Mouse (Mus musculus): ENCODE measurements around the gene Gbf1. TPM values are rescaled to one million over a fixed set of nuclear protein-coding genes. Genes with fewer than 3 reads are reported as not detected.
A peak's percentile ranks its signal among the peaks of the same experiment; 100 is the strongest.

Gene Gbf1
- total and polyA plus RNA-seq, 2 experiments = 25.7 to 58.1 TPM

- Histone ChIP-seq H3K9ac (ENCODE audit: low read depth, low read length) (no peak overlapping the region), H3K79me2 (ENCODE audit: control insufficient read depth, insufficient read depth, low read length) (no peaks in the 10 kb centered on the region), H3K27me3 (ENCODE audit: control insufficient read depth, insufficient read depth, low read length) (no peaks in the 10 kb centered on the region), H3K4me1 (ENCODE audit: control insufficient read depth, insufficient read depth, low read length) (no peaks in the 10 kb centered on the region), H3K36me3 (ENCODE audit: control insufficient read depth, insufficient read depth, low read length) (no peaks in the 10 kb centered on the region; the same call in 1 of the 2 replicates), H3K27ac (replicated peaks; ENCODE audit: insufficient read depth, low read depth, low read length) (no peak overlapping the region), H3K4me3 (ENCODE audit: insufficient read depth, low read depth, low read length) (no peak overlapping the region)
- DNase-seq (ENCODE audit: extremely low read depth, low read depth, low spot score) = peak; percentile 92
- TF ChIP-seq CTCF (IDR thresholded peaks at IDR 0.05; ENCODE audit: low read depth, low read length) = peak; percentile 30
- TF ChIP-seq POLR2A (IDR thresholded peaks at IDR 0.05; ENCODE audit: extremely low read depth, insufficient read depth, low read length) = no peak
- 25% methylated on average over 12 of the region's 12 CpGs for WGBS
These were observed 138.3 kb downstream of the Gbf1 start for GRCm38 (mm10) chr19:46290535-46291105.

- Histone ChIP-seq H3K27me3 (ENCODE audit: control insufficient read depth, insufficient read depth, low read length) (peaks cover 3% of the 10 kb centered on the region; the same call in 1 of the 2 replicates), H3K36me3 (ENCODE audit: control insufficient read depth, insufficient read depth, low read length) (no peaks in the 10 kb centered on the region), H3K27ac (replicated peaks; ENCODE audit: insufficient read depth, low read depth, low read length) (no peak overlapping the region), H3K9ac (ENCODE audit: low read depth, low read length) (no peak overlapping the region), H3K79me2 (ENCODE audit: control insufficient read depth, insufficient read depth, low read length) (no peaks in the 10 kb centered on the region), H3K4me3 (ENCODE audit: insufficient read depth, low read depth, low read length) (no peak overlapping the region), H3K4me1 (ENCODE audit: control insufficient read depth, insufficient read depth, low read length) (no peaks in the 10 kb centered on the region)
- TF ChIP-seq POLR2A (IDR thresholded peaks at IDR 0.05; ENCODE audit: extremely low read depth, insufficient read depth, low read length) (no peak), CTCF (IDR thresholded peaks at IDR 0.05; ENCODE audit: low read depth, low read length) (no peak)
- WGBS = 70% methylated on average over 4 of the region's 4 CpGs
- DNase-seq (ENCODE audit: extremely low read depth, low read depth, low spot score) = no peak
These were observed 144.6 kb downstream of the Gbf1 start for GRCm38 (mm10) chr19:46296938-46297337.

GRCm38 (mm10) chr19:46300294-46301045, 148.2 kb downstream of the Gbf1 start:
- WGBS = 41% methylated on average over 8 of the region's 8 CpGs
- Histone ChIP-seq H3K9ac (ENCODE audit: low read depth, low read length) (no peak overlapping the region), H3K36me3 (ENCODE audit: control insufficient read depth, insufficient read depth, low read length) (no peaks in the 10 kb centered on the region), H3K27ac (replicated peaks; ENCODE audit: insufficient read depth, low read depth, low read length) (no peak overlapping the region), H3K4me1 (ENCODE audit: control insufficient read depth, insufficient read depth, low read length) (no peaks in the 10 kb centered on the region), H3K79me2 (ENCODE audit: control insufficient read depth, insufficient read depth, low read length) (no peaks in the 10 kb centered on the region), H3K27me3 (ENCODE audit: control insufficient read depth, insufficient read depth, low read length) (peaks cover 3% of the 10 kb centered on the region; the same call in 1 of the 2 replicates), H3K4me3 (ENCODE audit: insufficient read depth, low read depth, low read length) (no peak overlapping the region)
- DNase-seq (ENCODE audit: extremely low read depth, low read depth, low spot score) = no peak
- TF ChIP-seq CTCF (IDR thresholded peaks at IDR 0.05; ENCODE audit: low read depth, low read length) (no peak), POLR2A (IDR thresholded peaks at IDR 0.05; ENCODE audit: extremely low read depth, insufficient read depth, low read length) (no peak)

- Histone ChIP-seq H3K4me1 (ENCODE audit: control insufficient read depth, insufficient read depth, low read length) (0 out of 2 replicates have a peak, but pooled peaks cover 3% of the 10 kb centered on the region), H3K27ac (replicated peaks; ENCODE audit: insufficient read depth, low read depth, low read length) (no peak overlapping the region), H3K4me3 (ENCODE audit: insufficient read depth, low read depth, low read length) (no peak overlapping the region), H3K79me2 (ENCODE audit: control insufficient read depth, insufficient read depth, low read length) (no peaks in the 10 kb centered on the region), H3K27me3 (ENCODE audit: control insufficient read depth, insufficient read depth, low read length) (peaks cover 3% of the 10 kb centered on the region; the same call in 1 of the 2 replicates), H3K9ac (ENCODE audit: low read depth, low read length) (no peak overlapping the region), H3K36me3 (ENCODE audit: control insufficient read depth, insufficient read depth, low read length) (no peaks in the 10 kb centered on the region)
- 91% methylated on average over 4 of the region's 4 CpGs for WGBS
- TF ChIP-seq POLR2A (IDR thresholded peaks at IDR 0.05; ENCODE audit: extremely low read depth, insufficient read depth, low read length) = no peak
- TF ChIP-seq CTCF (IDR thresholded peaks at IDR 0.05; ENCODE audit: low read depth, low read length) = no peak
- no peak for DNase-seq (ENCODE audit: extremely low read depth, low read depth, low spot score)
These were observed 150.2 kb downstream of the Gbf1 start for GRCm38 (mm10) chr19:46302551-46302950.

- TF ChIP-seq POLR2A (IDR thresholded peaks at IDR 0.05; ENCODE audit: extremely low read depth, insufficient read depth, low read length) (no peak), CTCF (IDR thresholded peaks at IDR 0.05; ENCODE audit: low read depth, low read length) (no peak)
- no peaks in the 10 kb centered on the region for H3K79me2 ChIP-seq (ENCODE audit: control insufficient read depth, insufficient read depth, low read length)
- no peak overlapping the region for H3K9ac ChIP-seq (ENCODE audit: low read depth, low read length)
- H3K36me3 ChIP-seq (ENCODE audit: control insufficient read depth, insufficient read depth, low read length) = no peaks in the 10 kb centered on the region
- H3K4me1 ChIP-seq (ENCODE audit: control insufficient read depth, insufficient read depth, low read length) = 0 out of 2 replicates have a peak, but pooled peaks cover 3% of the 10 kb centered on the region
- peak; percentile 57 for DNase-seq (ENCODE audit: extremely low read depth, low read depth, low spot score)
- no peak overlapping the region; the same call in 1 of the 2 replicates for H3K4me3 ChIP-seq (ENCODE audit: insufficient read depth, low read depth, low read length)
- 54% methylated on average over 18 of the region's 18 CpGs for WGBS
- no peak overlapping the region for H3K27ac ChIP-seq (replicated peaks; ENCODE audit: insufficient read depth, low read depth, low read length)
- no peaks in the 10 kb centered on the region for H3K27me3 ChIP-seq (ENCODE audit: control insufficient read depth, insufficient read depth, low read length)
These were observed 151.2 kb downstream of the Gbf1 start for GRCm38 (mm10) chr19:46303251-46304215.

All from liver, adult 2 months (tissue).